Mouse (Mus musculus) spleen, adult 10 weeks (tissue): ENCODE measurements around the gene Gm11042. TPM values are rescaled to one million over a fixed set of nuclear protein-coding genes. Genes with fewer than 3 reads are reported as not detected.

Experiments used
- polyA plus RNA-seq: library from polyadenylated mRNA; stranded (reverse); fragments of 350-450 nt; fragmentation: Illumina TruSeq; extraction: RNeasy Lipid Tissue Mini Kit (QIAGEN cat#74804); gene quantifications from one replicate; pipeline ENCODE4 v1.2.3, GENCODE M21; 2015; ENCODE audit warnings: low replicate concordance; ENCODE audit not compliant: insufficient read depth

Gm11042 gene
- polyA plus RNA-seq = not detected

DNA sequence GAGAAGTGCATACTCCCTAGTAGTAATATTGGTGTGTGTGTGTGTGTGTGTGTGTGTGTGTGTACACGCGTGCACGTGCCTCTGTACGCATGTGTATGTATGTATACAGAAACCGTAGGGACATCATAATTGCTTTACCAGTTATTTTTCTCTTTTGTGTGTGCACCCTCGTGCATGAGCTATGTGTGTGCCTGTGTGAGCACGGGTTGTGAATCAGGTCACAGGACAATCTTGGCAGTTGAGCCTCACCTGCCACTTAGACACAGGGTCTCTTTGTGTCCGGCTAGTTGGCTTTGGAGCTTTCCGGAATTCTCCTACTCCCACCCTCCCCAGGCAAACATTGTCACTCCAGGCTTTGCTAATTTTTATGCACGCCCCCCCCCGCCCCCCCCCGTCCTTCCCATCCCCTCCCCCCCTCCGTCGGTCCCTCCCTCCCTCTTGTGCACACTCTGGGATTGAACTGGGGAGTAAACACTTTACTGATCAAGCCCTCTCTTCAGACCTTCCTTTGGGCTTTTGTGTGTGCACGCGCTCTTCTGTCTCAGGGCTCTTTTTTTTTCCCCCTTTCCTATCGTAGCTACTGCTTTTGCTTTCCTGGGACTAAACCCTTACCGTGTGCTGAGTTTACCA lies at the start of gene Gm11042:
TSS of gene Gm11042 (minus strand) at position 51 of the 630 bp plus-strand sequence.

